Mouse (Mus musculus) hindbrain, postnatal 0 days (tissue): ENCODE measurements at regions not wholly inside any gene's neighbourhood (a gene's known extent, or its start where the extent isn't known, plus 50 kb on each side); places are given as distances from the start of the nearest gene placed in this dataset.
"Not testable (repeated sequence)": the region's sequence is repeated elsewhere in the genome, so short reads cannot be mapped to it uniquely, and the experiment has no call there.

Experiments used
- ATAC-seq: fragments of 200-750 bp; cut with Nextera tagmentation; 2 replicates; pipeline ENCODE4 v1.8.0; 2017; ENCODE audit warnings: mild to moderate bottlenecking, moderate TSS enrichment, moderate library complexity
- DNase-seq: peaks from one replicate; pipeline ENCODE4 v3.0.0-alpha.2; 2015; ENCODE audit warnings: low spot score
- H3K27ac ChIP-seq: fragments of 300-500 bp; sonication (generic); 2 replicates; pipeline ENCODE4 v1.5.1; 2014; ENCODE audit warnings: mild to moderate bottlenecking
- H3K27me3 ChIP-seq: fragments of 300-500 bp; sonication (generic); 2 replicates; pipeline ENCODE4 v1.6.1; 2014; ENCODE audit warnings: low read length, mixed read lengths; ENCODE audit not compliant: insufficient read depth
- H3K36me3 ChIP-seq: fragments of 300-500 bp; sonication (generic); 2 replicates; pipeline ENCODE4 v1.6.1; 2014; ENCODE audit warnings: low read length, mixed read lengths; ENCODE audit not compliant: insufficient read depth
- H3K4me1 ChIP-seq: fragments of 300-500 bp; sonication (generic); 2 replicates; pipeline ENCODE4 v1.6.1; 2014; ENCODE audit warnings: antibody characterized with exemption, low read length, mixed read lengths; ENCODE audit not compliant: insufficient read depth
- H3K4me2 ChIP-seq: fragments of 300-500 bp; sonication (generic); 2 replicates; pipeline ENCODE4 v1.6.1; 2014; ENCODE audit warnings: low read depth, mild to moderate bottlenecking, low read length, moderate library complexity, mixed read lengths
- H3K4me3 ChIP-seq: fragments of 300-500 bp; sonication (generic); 2 replicates; pipeline ENCODE4 v1.5.1; 2014; ENCODE audit warnings: low read length
- H3K9ac ChIP-seq: fragments of 300-500 bp; sonication (generic); replicated peaks from 2 replicates; pipeline ENCODE4 v1.6.1; 2014; ENCODE audit warnings: mild to moderate bottlenecking, low read length, moderate library complexity, mixed read lengths
- H3K9me3 ChIP-seq: fragments of 300-500 bp; sonication (generic); 2 replicates; pipeline ENCODE4 v1.6.1; 2016; ENCODE audit warnings: low read length, mixed read lengths
- CTCF ChIP-seq: IDR thresholded peaks from 2 replicates; pipeline ENCODE4 v1.5.1; 2016; ENCODE audit warnings: antibody characterized with exemption, control low read depth, low read depth
- WGBS: fragments of 180-500 bp; shearing (Covaris S2); extraction: QIAGEN DNeasy Blood & Tissue Kit; methylation state at CpG from one replicate; pipeline ENCODE4 v1.1.7; 2014; 5-methylcytosine and 5-hydroxymethylcytosine counted together

- no peak for TF ChIP-seq CTCF
- no peaks in the 10 kb centered on the region for H3K27me3 ChIP-seq
- no peaks in the 10 kb centered on the region for H3K4me1 ChIP-seq
- 74% methylated on average over 7 of the region's 7 CpGs for WGBS
- no peaks in the 10 kb centered on the region for H3K36me3 ChIP-seq
- no peak overlapping the region for H3K9ac ChIP-seq
- DNase-seq: no peak
- no peak for ATAC-seq
- no peaks in the 10 kb centered on the region for H3K9me3 ChIP-seq
- no peak overlapping the region for H3K4me3 ChIP-seq
- H3K27ac ChIP-seq: no peak overlapping the region
- H3K4me2 ChIP-seq: no peak overlapping the region
These were observed 54.7 kb upstream of the Usp25 start for GRCm38 (mm10) chr16:76958597-76959392.

GRCm38 (mm10) chr16:76957491-76957890 lies 56.0 kb upstream of the Usp25 start:
- no peak overlapping the region for H3K9ac ChIP-seq
- DNase-seq (no peak), ATAC-seq (no peak)
- H3K27me3 ChIP-seq: no peaks in the 10 kb centered on the region
- H3K4me3 ChIP-seq: no peak overlapping the region
- no peaks in the 10 kb centered on the region for H3K9me3 ChIP-seq
- H3K4me2 ChIP-seq: no peak overlapping the region
- no peaks in the 10 kb centered on the region for H3K4me1 ChIP-seq
- no peak for TF ChIP-seq CTCF
- no peak overlapping the region for H3K27ac ChIP-seq
- H3K36me3 ChIP-seq: no peaks in the 10 kb centered on the region
- WGBS: 72% methylated on average over 3 of the region's 3 CpGs

- Histone ChIP-seq H3K9me3 (no peaks in the 10 kb centered on the region), H3K9ac (no peak overlapping the region), H3K27ac (no peak overlapping the region), H3K4me3 (no peak overlapping the region), H3K4me1 (no peaks in the 10 kb centered on the region), H3K27me3 (no peaks in the 10 kb centered on the region), H3K36me3 (no peaks in the 10 kb centered on the region), H3K4me2 (no peak overlapping the region)
- 81% methylated on average over 7 of the region's 7 CpGs for WGBS
- DNase-seq (no peak), ATAC-seq (no peak)
- no peak for TF ChIP-seq CTCF
These were observed 56.4 kb upstream of the Usp25 start for GRCm38 (mm10) chr16:76957090-76957489.

- peak; percentile 44 for DNase-seq
- H3K36me3 ChIP-seq: no peaks in the 10 kb centered on the region
- H3K9ac ChIP-seq: no peak overlapping the region
- 63% methylated on average over 10 of the region's 10 CpGs for WGBS
- no peak overlapping the region for H3K4me2 ChIP-seq
- TF ChIP-seq CTCF: no peak
- peak overlapping the region; percentile 7; the same call in 1 of the 2 replicates for H3K27ac ChIP-seq
- ATAC-seq: no peak
- no peaks in the 10 kb centered on the region for H3K9me3 ChIP-seq
- no peak overlapping the region for H3K4me3 ChIP-seq
- no peaks in the 10 kb centered on the region for H3K4me1 ChIP-seq
- no peaks in the 10 kb centered on the region for H3K27me3 ChIP-seq
These were observed 62.5 kb upstream of the Usp25 start for GRCm38 (mm10) chr16:76950836-76951486.

- Histone ChIP-seq H3K4me2 (no peak overlapping the region), H3K36me3 (no peaks in the 10 kb centered on the region), H3K27me3 (no peaks in the 10 kb centered on the region), H3K9me3 (no peaks in the 10 kb centered on the region), H3K4me1 (no peaks in the 10 kb centered on the region), H3K27ac (no peak overlapping the region), H3K9ac (no peak overlapping the region), H3K4me3 (no peak overlapping the region)
- WGBS: 57% methylated on average over 5 of the region's 5 CpGs
- no peak for TF ChIP-seq CTCF
- ATAC-seq (no peak), DNase-seq (no peak)
These were observed 66.5 kb upstream of the Usp25 start for GRCm38 (mm10) chr16:76947011-76947410.

- H3K4me1 ChIP-seq: no peaks in the 10 kb centered on the region
- DNase-seq: no peak
- H3K9ac ChIP-seq: no peak overlapping the region
- no peaks in the 10 kb centered on the region for H3K9me3 ChIP-seq
- H3K4me2 ChIP-seq: no peak overlapping the region
- no peak for ATAC-seq
- H3K27ac ChIP-seq: no peak overlapping the region
- H3K4me3 ChIP-seq: no peak overlapping the region
- no peaks in the 10 kb centered on the region for H3K27me3 ChIP-seq
- no peak for TF ChIP-seq CTCF
- WGBS: 68% methylated on average over 2 of the region's 2 CpGs
- no peaks in the 10 kb centered on the region for H3K36me3 ChIP-seq
These were observed 75.4 kb upstream of the Usp25 start for GRCm38 (mm10) chr16:76938128-76938527.

- Histone ChIP-seq H3K4me2 (no peak overlapping the region), H3K27ac (no peak overlapping the region), H3K9me3 (no peaks in the 10 kb centered on the region), H3K4me1 (no peaks in the 10 kb centered on the region), H3K27me3 (no peaks in the 10 kb centered on the region), H3K4me3 (no peak overlapping the region), H3K9ac (no peak overlapping the region), H3K36me3 (no peaks in the 10 kb centered on the region)
- no peak for TF ChIP-seq CTCF
- DNase-seq (no peak), ATAC-seq (no peak)
- 78% methylated on average over 6 of the region's 6 CpGs for WGBS
These were observed 85.6 kb upstream of the Usp25 start for GRCm38 (mm10) chr16:76927901-76928300.

- 93% methylated on average over 11 of the region's 11 CpGs for WGBS
- not testable (repeated sequence) for ATAC-seq
These were observed 93.4 kb upstream of the Usp25 start for GRCm38 (mm10) chr16:76920137-76920536.

More at GRCm38 (mm10) chr16:76920137-76920536, 93.4 kb upstream of the Usp25 start:
- not testable (repeated sequence) for H3K36me3 ChIP-seq, H3K4me3 ChIP-seq, H3K9me3 ChIP-seq, H3K9ac ChIP-seq, DNase-seq, H3K27me3 ChIP-seq, H3K27ac ChIP-seq, H3K4me1 ChIP-seq, H3K4me2 ChIP-seq
